In genomic region chr19:57364942-57365673, GRCm38 (mm10) we compare ENCODE assay signal across 8 mouse cellular contexts. TPM values are rescaled to one million over a fixed set of nuclear protein-coding genes. Genes with fewer than 3 reads are reported as not detected.
A peak's percentile ranks its signal among the peaks of the same experiment; 100 is the strongest.
DNase-seq lines count a peak whose midpoint lies in the region; ATAC-seq and TF ChIP-seq lines count a peak whose summit lies in the region.

No protein-coding gene starts in this region.

- no peaks in the 10 kb centered on the region for H3K9me3 ChIP-seq in heart, embryonic 14.5 days (ENCODE audit: control insufficient read depth, low read length)
- no peaks in the 10 kb centered on the region for H3K9me3 ChIP-seq in limb, embryonic 14.5 days (ENCODE audit: control insufficient read depth, low read length)

- H3K27me3 ChIP-seq in heart, embryonic 14.5 days (ENCODE audit: control insufficient read depth, insufficient read depth, low read length): no peaks in the 10 kb centered on the region
- no peaks in the 10 kb centered on the region for H3K27me3 ChIP-seq in limb, embryonic 14.5 days (ENCODE audit: control insufficient read depth, insufficient read depth, low read length)

- WGBS in heart, embryonic 14.5 days: 16% methylated on average over 11 of the region's 11 CpGs
- WGBS in limb, embryonic 14.5 days: 48% methylated on average over 11 of the region's 11 CpGs

- peaks cover 37 to 63% of the 10 kb centered on the region in 2 experiments for H3K4me1 ChIP-seq in heart, embryonic 14.5 days (ENCODE audit: control insufficient read depth in 2 of 2, insufficient read depth in 2 of 2, low read length in 2 of 2)
- H3K4me1 ChIP-seq in limb, embryonic 14.5 days (ENCODE audit: control insufficient read depth, insufficient read depth, low read length): peaks cover 33% of the 10 kb centered on the region

- peak; percentile 17 for ATAC-seq in common myeloid progenitor, adult 5-6 weeks (replicated peaks; ENCODE audit: low read depth, poor library complexity, severe bottlenecking)
- ATAC-seq in heart, embryonic 14.5 days (ENCODE audit: insufficient number of reproducible peaks, insufficient read depth, low FRiP score, low read depth): no peak
- ATAC-seq in limb, embryonic 14.5 days (ENCODE audit: low FRiP score, low read depth): no peak

- H3K4me3 ChIP-seq in heart, embryonic 14.5 days (ENCODE audit: control insufficient read depth in 1 of 2, insufficient read depth in 1 of 2, low read depth in 1 of 2, low read length in 2 of 2): no peak overlapping the region; a peak in 1 of 4 replicates
- H3K4me3 ChIP-seq in limb, embryonic 14.5 days (replicated peaks; ENCODE audit: low read length): no peak overlapping the region

- peaks cover 18% of the 10 kb centered on the region for H3K36me3 ChIP-seq in heart, embryonic 14.5 days (ENCODE audit: control insufficient read depth, insufficient read depth, low read length)
- H3K36me3 ChIP-seq in limb, embryonic 14.5 days (ENCODE audit: control insufficient read depth, insufficient read depth, low read length): peaks cover 15% of the 10 kb centered on the region; the same call in 1 of the 2 replicates

- peak overlapping the region; percentile 51 for H3K4me2 ChIP-seq in heart, embryonic 14.5 days (ENCODE audit: low read length)
- 0 out of 2 replicates have a peak overlapping the region, but pooled peaks have one; percentile 19 for H3K4me2 ChIP-seq in limb, embryonic 14.5 days (replicated peaks; ENCODE audit: low read depth, low read length, severe bottlenecking)

- H3K9ac ChIP-seq in heart, embryonic 14.5 days (ENCODE audit: low read length): peak overlapping the region; percentile 49; the same call in 1 of the 2 replicates
- H3K9ac ChIP-seq in limb, embryonic 14.5 days (ENCODE audit: low read depth, low read length, severe bottlenecking): peak overlapping the region; percentile 25; the same call in 1 of the 2 replicates

- DNase-seq in adrenal gland, postnatal 10 days: peak; percentile 71
- no peak for DNase-seq in adrenal gland, adult 8-10 months
- DNase-seq in limb, embryonic 14.5 days (ENCODE audit: low spot score): no peak
- DNase-seq in testis, postnatal 14 days (ENCODE audit: low spot score): peak; percentile 55
- DNase-seq in thymus, adult 18-20 months: no peak
- DNase-seq in thymus, postnatal 4 days: no peak

- no peak for TF ChIP-seq POLR2A in limb, embryonic 14.5 days (IDR thresholded peaks at IDR 0.05; ENCODE audit: borderline replicate concordance, extremely low read depth, insufficient read depth, insufficient read length)

- peak overlapping the region; percentile 74 to 83 for H3K27ac ChIP-seq in heart, embryonic 14.5 days (replicated peaks in 1 of 2; ENCODE audit: control insufficient read depth in 1 of 2, insufficient read depth in 1 of 2, low read depth in 2 of 2, low read length in 2 of 2)
- no peak overlapping the region; the same call in 1 of the 2 replicates for H3K27ac ChIP-seq in limb, embryonic 14.5 days (replicated peaks; ENCODE audit: low read depth, low read length)

RNA-seq across cellular contexts. Expression of gene Fam160b1, which starts 4.6 kb away (rescaled TPM):
- total RNA-seq in adrenal gland, postnatal 10 days (2021): 10 to 100 TPM; 20.4 to 23.5 TPM
- total RNA-seq in adrenal gland, adult 8-10 months (2022): 10 to 100 TPM; 20.8 to 26.1 (median 24.4) TPM
- total RNA-seq in common myeloid progenitor, adult 5-6 weeks (2017): 17.1 and 22.4 TPM in 2 replicates
- 13.4 and 15.1 TPM in 2 replicates for polyA plus RNA-seq in heart, embryonic 14.5 days (2014; fragmentation: Nextera tagmentation; extraction: Ambion mirVana)
- 23.0 and 26.5 TPM in 2 replicates for polyA plus RNA-seq in limb, embryonic 14.5 days (2012; rRNA removed)
- polyA plus RNA-seq in limb, embryonic 14.5 days (2014; fragmentation: Nextera tagmentation; extraction: Ambion mirVana): 19.3 and 21.5 TPM in 2 replicates

RNA-seq across cellular contexts. Expression of gene Ablim1, which starts 50.4 kb away (rescaled TPM):
- 10 to 100 TPM; 83.6 to 94.5 TPM for total RNA-seq in adrenal gland, postnatal 10 days (2021)
- total RNA-seq in adrenal gland, adult 8-10 months (2022): 10 to 100 TPM; 31.0 to 43.9 (median 33.1) TPM
- 11.7 and 20.1 TPM in 2 replicates for total RNA-seq in common myeloid progenitor, adult 5-6 weeks (2017)
- 46.9 and 53.8 TPM in 2 replicates for polyA plus RNA-seq in heart, embryonic 14.5 days (2014; fragmentation: Nextera tagmentation; extraction: Ambion mirVana)
- polyA plus RNA-seq in limb, embryonic 14.5 days (2012; rRNA removed): 22.9 and 30.6 TPM in 2 replicates
- polyA plus RNA-seq in limb, embryonic 14.5 days (2014; fragmentation: Nextera tagmentation; extraction: Ambion mirVana): 72.1 and 76.9 TPM in 2 replicates

Comparison
In these comparisons a context has a peak if more than half of its experiments do, and no peak if none do; other contexts are left out.
1. DNase-seq: peak in adrenal gland, postnatal 10 days (single experiment) and testis, postnatal 14 days (single experiment); none in adrenal gland, adult 8-10 months (single experiment), limb, embryonic 14.5 days (single experiment), thymus, adult 18-20 months (0 of 2) and thymus, postnatal 4 days (single experiment).